Mouse (Mus musculus) neural tube, embryonic 15.5 days (tissue): ENCODE results near the gene C2cd2. TPM values are rescaled to one million over a fixed set of nuclear protein-coding genes. Genes with fewer than 3 reads are reported as not detected.

Source experiments
- ATAC-seq: fragments of 200-750 bp; cut with Nextera tagmentation; 2 replicates; pipeline ENCODE4 v1.8.0; 2017; ENCODE audit warnings: mild to moderate bottlenecking, moderate TSS enrichment, moderate library complexity; ENCODE audit not compliant: low FRiP score
- H3K27ac ChIP-seq: fragments of 300-500 bp; sonication (generic); replicated peaks from 2 replicates; pipeline ENCODE4 v1.5.1; 2015; ENCODE audit warnings: mild to moderate bottlenecking, inconsistent platforms
- H3K27me3 ChIP-seq: fragments of 300-500 bp; sonication (generic); replicated peaks from 2 replicates; pipeline ENCODE4 v1.6.1; 2015; ENCODE audit warnings: inconsistent platforms
- H3K36me3 ChIP-seq: fragments of 300-500 bp; sonication (generic); 2 replicates; pipeline ENCODE4 v1.6.1; 2015; ENCODE audit warnings: inconsistent platforms
- H3K4me1 ChIP-seq: fragments of 300-500 bp; sonication (generic); 2 replicates; pipeline ENCODE4 v1.6.1; 2015; ENCODE audit warnings: inconsistent platforms
- H3K4me2 ChIP-seq: fragments of 300-500 bp; sonication (generic); 2 replicates; pipeline ENCODE4 v1.6.1; 2015; ENCODE audit warnings: inconsistent platforms, mild to moderate bottlenecking, moderate library complexity
- H3K4me3 ChIP-seq: fragments of 300-500 bp; sonication (generic); replicated peaks from 2 replicates; pipeline ENCODE4 v1.5.1; 2015; ENCODE audit warnings: mild to moderate bottlenecking, inconsistent platforms
- H3K9ac ChIP-seq: fragments of 300-500 bp; sonication (generic); replicated peaks from 2 replicates; pipeline ENCODE4 v1.6.1; 2015; ENCODE audit warnings: mild to moderate bottlenecking, inconsistent platforms
- H3K9me3 ChIP-seq: fragments of 300-500 bp; sonication (generic); replicated peaks from 2 replicates; pipeline ENCODE4 v1.6.1; 2016; ENCODE audit warnings: inconsistent platforms
- WGBS: fragments of 180-500 bp; shearing (Covaris S2); methylation state at CpG from one replicate; pipeline ENCODE4 v1.1.7; 2015; ENCODE audit warnings: mixed read lengths; 5-methylcytosine and 5-hydroxymethylcytosine counted together
- polyA plus RNA-seq: library from polyadenylated mRNA; unstranded; fragments of >200 nt; fragmentation: Nextera tagmentation; extraction: Ambion mirVana; gene quantifications from 2 replicates; pipeline ENCODE4 v1.2.1, GENCODE M21; 2015

C2cd2 gene
- polyA plus RNA-seq, 1 experiment from 2014 or later = 20.6 TPM

GRCm38 (mm10) chr16:97875101-97875500 is 87.3 kb downstream of the C2cd2 start:
- no peak for ATAC-seq
- Histone ChIP-seq H3K9ac (no peak overlapping the region), H3K4me3 (no peak overlapping the region), H3K27me3 (no peaks in the 10 kb centered on the region), H3K4me1 (no peaks in the 10 kb centered on the region), H3K27ac (no peak overlapping the region), H3K9me3 (no peaks in the 10 kb centered on the region), H3K4me2 (no peak overlapping the region), H3K36me3 (peaks cover 29% of the 10 kb centered on the region)
- 91% methylated on average over 4 of the region's 4 CpGs for WGBS

- peaks cover 28% of the 10 kb centered on the region for H3K36me3 ChIP-seq
- no peak overlapping the region for H3K9ac ChIP-seq
- H3K27me3 ChIP-seq = no peaks in the 10 kb centered on the region
- H3K4me1 ChIP-seq = no peaks in the 10 kb centered on the region
- no peak overlapping the region for H3K4me3 ChIP-seq
- ATAC-seq = no peak
- no peak overlapping the region for H3K4me2 ChIP-seq
- no peaks in the 10 kb centered on the region for H3K9me3 ChIP-seq
- 64% methylated on average over 1 of the region's 1 CpGs for WGBS
- no peak overlapping the region for H3K27ac ChIP-seq
These were observed 88.0 kb downstream of the C2cd2 start for GRCm38 (mm10) chr16:97874376-97874775.

DNA sequence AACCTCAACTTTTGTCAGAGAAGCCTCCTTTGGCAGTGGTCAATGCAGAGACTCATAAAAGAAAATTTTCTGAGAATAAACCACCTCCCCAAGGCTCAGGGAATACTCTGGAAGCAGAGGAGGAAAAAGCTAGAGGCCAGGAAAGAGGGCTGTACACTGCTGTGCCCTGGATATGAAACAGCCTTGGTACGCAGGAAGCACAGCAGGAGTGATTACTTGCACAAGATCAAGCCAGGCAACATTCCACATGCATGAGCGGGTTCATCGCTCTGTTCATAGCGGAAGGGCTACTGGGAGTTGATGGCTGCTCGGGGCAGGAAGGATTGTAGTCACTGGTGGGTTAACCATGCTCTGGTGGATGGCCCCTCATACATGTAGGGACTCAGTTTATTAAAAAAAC is 89.7 kb downstream of the C2cd2 start:
- WGBS = 76% methylated on average over 5 of the region's 5 CpGs
- Histone ChIP-seq H3K27ac (no peak overlapping the region), H3K4me2 (no peak overlapping the region), H3K4me3 (no peak overlapping the region), H3K27me3 (no peaks in the 10 kb centered on the region), H3K9ac (no peak overlapping the region), H3K36me3 (peaks cover 37% of the 10 kb centered on the region), H3K9me3 (no peaks in the 10 kb centered on the region), H3K4me1 (no peaks in the 10 kb centered on the region)
- ATAC-seq = no peak

DNA sequence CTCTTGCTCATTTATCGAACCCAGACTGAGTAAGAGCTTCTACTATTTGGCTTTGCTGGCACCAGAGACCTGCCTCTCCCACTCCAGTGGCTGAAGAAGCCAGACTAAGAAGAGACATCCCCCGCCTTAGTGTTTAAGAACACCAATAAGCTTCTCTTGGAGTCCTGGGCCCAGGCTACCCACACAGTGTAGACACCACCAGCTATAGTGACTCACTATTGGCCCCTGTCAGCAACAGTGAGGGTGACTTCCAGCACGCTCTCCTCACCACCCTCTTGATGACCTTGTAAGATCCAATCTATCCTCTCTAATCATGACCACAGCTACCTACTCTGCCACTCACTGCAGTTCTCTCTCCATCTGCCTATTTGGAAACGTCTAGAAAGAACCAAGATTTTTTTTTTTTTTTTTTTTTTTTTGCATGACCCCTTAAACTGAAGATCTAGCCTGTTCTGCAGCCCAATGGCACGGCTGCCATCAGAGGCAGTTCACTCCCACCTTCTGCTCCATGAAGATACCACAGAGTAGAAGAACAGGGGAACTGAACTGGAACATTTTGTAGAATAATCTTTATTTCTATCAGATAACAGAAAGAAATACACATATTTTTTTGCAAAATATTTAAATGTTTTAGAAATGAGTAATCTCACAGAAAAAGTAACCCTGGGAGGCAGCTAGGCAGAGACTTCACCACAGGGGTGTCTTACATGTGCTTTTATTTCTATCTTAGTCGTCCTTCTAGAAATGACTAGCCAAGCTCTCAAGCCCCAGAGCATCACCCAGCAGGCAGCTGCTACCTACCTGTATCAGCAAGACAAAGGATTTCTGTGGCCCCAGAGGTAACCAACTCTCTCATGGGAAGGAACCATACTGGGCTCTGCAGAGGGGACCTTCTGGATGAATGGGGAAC is 93.0 kb downstream of the C2cd2 start:
- Histone ChIP-seq H3K27ac (no peak overlapping the region), H3K36me3 (peaks cover 36% of the 10 kb centered on the region), H3K4me1 (no peaks in the 10 kb centered on the region), H3K9me3 (no peaks in the 10 kb centered on the region), H3K4me2 (no peak overlapping the region), H3K4me3 (no peak overlapping the region), H3K27me3 (no peaks in the 10 kb centered on the region), H3K9ac (no peak overlapping the region)
- no peak for ATAC-seq
- WGBS = 75% methylated on average over 6 of the region's 6 CpGs

GRCm38 (mm10) chr16:97863932-97864467 is 98.4 kb downstream of the C2cd2 start:
- Histone ChIP-seq H3K9ac (no peak overlapping the region), H3K4me1 (no peaks in the 10 kb centered on the region), H3K27ac (no peak overlapping the region), H3K4me2 (no peak overlapping the region), H3K36me3 (peaks cover 17% of the 10 kb centered on the region), H3K9me3 (no peaks in the 10 kb centered on the region), H3K4me3 (no peak overlapping the region), H3K27me3 (no peaks in the 10 kb centered on the region)
- no peak for ATAC-seq
- WGBS = 88% methylated on average over 3 of the region's 3 CpGs

DNA sequence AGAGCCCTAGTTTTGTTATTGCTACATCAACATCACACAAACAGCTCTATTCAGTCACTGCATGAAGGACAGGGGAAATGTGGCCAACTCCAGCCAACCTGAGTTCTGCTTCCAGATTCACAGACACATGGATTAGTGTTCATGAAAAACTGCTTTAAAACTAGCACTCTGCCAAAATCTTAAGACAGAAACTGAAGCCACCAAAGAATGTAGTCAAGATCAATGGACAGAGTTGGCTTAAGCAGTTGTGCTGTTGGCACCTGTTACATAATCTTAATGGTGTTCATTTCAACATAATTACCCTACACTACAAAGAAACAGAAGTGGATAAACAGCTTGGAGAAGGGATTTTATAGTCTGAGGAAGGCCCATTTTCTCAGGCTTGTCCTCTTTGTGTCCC is 106.3 kb downstream of the C2cd2 start:
- Histone ChIP-seq H3K4me3 (no peak overlapping the region), H3K9ac (no peak overlapping the region), H3K27ac (no peak overlapping the region), H3K4me2 (no peak overlapping the region), H3K27me3 (no peaks in the 10 kb centered on the region), H3K36me3 (peaks cover 12% of the 10 kb centered on the region; the same call in 1 of the 2 replicates), H3K4me1 (peaks cover 9% of the 10 kb centered on the region), H3K9me3 (no peaks in the 10 kb centered on the region)
- no peak for ATAC-seq

GRCm38 (mm10) chr16:97851741-97852319 is 110.6 kb downstream of the C2cd2 start, which contains the start of gene Prdm15:
Gene Prdm15, minus strand, starts transcription at chr16:97851850.
- H3K27ac ChIP-seq = peak within 1 kb of the TSS; percentile 100
- H3K27me3 ChIP-seq = no peaks in the 10 kb centered on the region
- peak; percentile 91 for ATAC-seq
- peaks cover 29% of the 10 kb centered on the region for H3K4me1 ChIP-seq
- under 1% methylated on average over 31 of the region's 31 CpGs for WGBS
- no peaks in the 10 kb centered on the region for H3K9me3 ChIP-seq
- H3K4me3 ChIP-seq = peak within 1 kb of the TSS; percentile 94
- H3K36me3 ChIP-seq = no peaks in the 10 kb centered on the region; the same call in 1 of the 2 replicates
- peak within 1 kb of the TSS; percentile 84 for H3K4me2 ChIP-seq
- H3K9ac ChIP-seq = peak within 1 kb of the TSS; percentile 98

- Histone ChIP-seq H3K4me3 (peak overlapping the region; percentile 94), H3K36me3 (no peaks in the 10 kb centered on the region; the same call in 1 of the 2 replicates), H3K27me3 (no peaks in the 10 kb centered on the region), H3K4me2 (peak overlapping the region; percentile 84), H3K9me3 (no peaks in the 10 kb centered on the region), H3K4me1 (peaks cover 29% of the 10 kb centered on the region), H3K27ac (peak overlapping the region; percentile 100), H3K9ac (peak overlapping the region; percentile 98)
- WGBS = under 1% methylated on average over 77 of the region's 77 CpGs
- peak; percentile 90 for ATAC-seq
These were observed 111.2 kb downstream of the C2cd2 start for GRCm38 (mm10) chr16:97851061-97851740.

GRCm38 (mm10) chr16:97850667-97851060 is 111.7 kb downstream of the C2cd2 start:
- ATAC-seq = peak; percentile 71
- 2% methylated on average over 11 of the region's 11 CpGs for WGBS
- no peaks in the 10 kb centered on the region for H3K9me3 ChIP-seq
- H3K27ac ChIP-seq = peak overlapping the region; percentile 100
- H3K4me2 ChIP-seq = peak overlapping the region; percentile 84
- peaks cover 3% of the 10 kb centered on the region; the same call in 1 of the 2 replicates for H3K36me3 ChIP-seq
- H3K9ac ChIP-seq = peak overlapping the region; percentile 98
- peak overlapping the region; percentile 94 for H3K4me3 ChIP-seq
- no peaks in the 10 kb centered on the region for H3K27me3 ChIP-seq
- H3K4me1 ChIP-seq = peaks cover 29% of the 10 kb centered on the region

- WGBS = 68% methylated on average over 6 of the region's 6 CpGs
- H3K27me3 ChIP-seq = no peaks in the 10 kb centered on the region
- no peak for ATAC-seq
- H3K36me3 ChIP-seq = peaks cover 3% of the 10 kb centered on the region; the same call in 1 of the 2 replicates
- H3K4me1 ChIP-seq = peaks cover 29% of the 10 kb centered on the region
- H3K4me3 ChIP-seq = no peak overlapping the region
- H3K9ac ChIP-seq = no peak overlapping the region
- H3K9me3 ChIP-seq = no peaks in the 10 kb centered on the region
- no peak overlapping the region for H3K4me2 ChIP-seq
- no peak overlapping the region for H3K27ac ChIP-seq
These were observed 113.6 kb downstream of the C2cd2 start for GRCm38 (mm10) chr16:97848832-97849231.
